Mouse (Mus musculus): ENCODE measurements around the gene Cfap161.

GRCm38 (mm10) chr7:83821951-83822350 lies 27.3 kb upstream of the Cfap161 start:
- TF ChIP-seq POLR2A (IDR thresholded peaks at IDR 0.05; ENCODE audit: control insufficient read depth, extremely low read depth, insufficient read depth, low read length, poor library complexity), result no peak
- TF ChIP-seq CTCF (IDR thresholded peaks at IDR 0.05; ENCODE audit: borderline replicate concordance, control insufficient read depth, extremely low read depth, insufficient read depth, low read length, poor library complexity), result no peak

Data from thymus, adult 2 months (tissue).